18 mouse cellular contexts compared by ENCODE assay signal in genomic region chr2:64451614-64452317, GRCm38 (mm10).
DNase-seq lines count a peak whose midpoint lies in the region; ATAC-seq lines count a peak whose summit lies in the region.
"Had no signal": no experiment of that assay in that cellular context is flagged by ENCODE, and none has a peak within 500 bp of the region (broad histone marks: within the 10 kb centered on the region; RNA-seq: fewer than 3 reads in every experiment).

No protein-coding gene starts in this region.

- WGBS in embryonic facial prominence, embryonic 11.5 days: 85% methylated on average over 12 of the region's 12 CpGs
- WGBS in embryonic facial prominence, embryonic 10.5 days: 85% methylated on average over 12 of the region's 12 CpGs
- 52% methylated on average over 12 of the region's 12 CpGs for WGBS in midbrain, embryonic 13.5 days
- WGBS in midbrain, embryonic 16.5 days: 57% methylated on average over 12 of the region's 12 CpGs
- 40% methylated on average over 12 of the region's 12 CpGs for WGBS in hindbrain, embryonic 16.5 days
- 28% methylated on average over 12 of the region's 12 CpGs for WGBS in neural tube, embryonic 15.5 days

- H3K9me3 ChIP-seq in embryonic facial prominence, embryonic 11.5 days (replicated peaks; ENCODE audit: control insufficient read depth, low read length): no peaks in the 10 kb centered on the region
- H3K9me3 ChIP-seq in embryonic facial prominence, embryonic 10.5 days: no peaks in the 10 kb centered on the region
- no peaks in the 10 kb centered on the region for H3K9me3 ChIP-seq in midbrain, embryonic 13.5 days
- H3K9me3 ChIP-seq in midbrain, embryonic 16.5 days (replicated peaks; ENCODE audit: control insufficient read depth, low read length, poor library complexity, severe bottlenecking): no peaks in the 10 kb centered on the region
- no peaks in the 10 kb centered on the region for H3K9me3 ChIP-seq in hindbrain, embryonic 16.5 days (ENCODE audit: control insufficient read depth, low read length)
- no peaks in the 10 kb centered on the region for H3K9me3 ChIP-seq in neural tube, embryonic 15.5 days (replicated peaks)
- H3K9me3 ChIP-seq: embryonic facial prominence, embryonic 12.5 days; limb, embryonic 12.5 days; liver, embryonic 13.5 days; lung, embryonic 15.5 days; megakaryocyte, embryonic 14.5 days had no signal

- H3K4me1 ChIP-seq in embryonic facial prominence, embryonic 11.5 days (ENCODE audit: control insufficient read depth, insufficient read depth, low read length): no peaks in the 10 kb centered on the region
- H3K4me1 ChIP-seq in embryonic facial prominence, embryonic 10.5 days: no peaks in the 10 kb centered on the region
- H3K4me1 ChIP-seq in midbrain, embryonic 13.5 days (replicated peaks): peaks cover 15% of the 10 kb centered on the region
- H3K4me1 ChIP-seq in midbrain, embryonic 16.5 days (ENCODE audit: control insufficient read depth, insufficient read depth, low read length): no peaks in the 10 kb centered on the region; the same call in 1 of the 2 replicates
- no peaks in the 10 kb centered on the region for H3K4me1 ChIP-seq in hindbrain, embryonic 16.5 days (ENCODE audit: control insufficient read depth, insufficient read depth, low read depth, low read length)
- H3K4me1 ChIP-seq in neural tube, embryonic 15.5 days: peaks cover 9% of the 10 kb centered on the region; the same call in 1 of the 2 replicates
- H3K4me1 ChIP-seq: embryonic facial prominence, embryonic 12.5 days; limb, embryonic 12.5 days; liver, embryonic 13.5 days; lung, embryonic 15.5 days; megakaryocyte, embryonic 14.5 days had no signal

- H3K27ac ChIP-seq in embryonic facial prominence, embryonic 11.5 days (replicated peaks; ENCODE audit: low read depth, low read length): no peak overlapping the region
- H3K27ac ChIP-seq in embryonic facial prominence, embryonic 10.5 days (replicated peaks): no peak overlapping the region
- H3K27ac ChIP-seq in midbrain, embryonic 13.5 days: no peak overlapping the region
- H3K27ac ChIP-seq in midbrain, embryonic 16.5 days (ENCODE audit: low read length): no peak overlapping the region
- no peak overlapping the region for H3K27ac ChIP-seq in hindbrain, embryonic 16.5 days (ENCODE audit: low read depth, low read length)
- H3K27ac ChIP-seq in neural tube, embryonic 15.5 days (replicated peaks): no peak overlapping the region
- H3K27ac ChIP-seq: embryonic facial prominence, embryonic 12.5 days; left cerebral cortex, adult 2 months; limb, embryonic 12.5 days; liver, embryonic 13.5 days; lung, embryonic 15.5 days had no signal

- H3K36me3 ChIP-seq in embryonic facial prominence, embryonic 11.5 days (replicated peaks; ENCODE audit: control insufficient read depth, insufficient read depth, low read depth, low read length): no peaks in the 10 kb centered on the region
- no peaks in the 10 kb centered on the region for H3K36me3 ChIP-seq in embryonic facial prominence, embryonic 10.5 days (replicated peaks)
- no peaks in the 10 kb centered on the region for H3K36me3 ChIP-seq in midbrain, embryonic 13.5 days
- H3K36me3 ChIP-seq in midbrain, embryonic 16.5 days (ENCODE audit: control insufficient read depth, insufficient read depth, low read length): no peaks in the 10 kb centered on the region
- H3K36me3 ChIP-seq in hindbrain, embryonic 16.5 days (ENCODE audit: control insufficient read depth, insufficient read depth, low read length): no peaks in the 10 kb centered on the region
- no peaks in the 10 kb centered on the region for H3K36me3 ChIP-seq in neural tube, embryonic 15.5 days
- H3K36me3 ChIP-seq: embryonic facial prominence, embryonic 12.5 days; limb, embryonic 12.5 days; liver, embryonic 13.5 days; lung, embryonic 15.5 days had no signal

- H3K4me3 ChIP-seq in embryonic facial prominence, embryonic 11.5 days (ENCODE audit: low read depth, low read length): no peak overlapping the region
- no peak overlapping the region for H3K4me3 ChIP-seq in embryonic facial prominence, embryonic 10.5 days
- H3K4me3 ChIP-seq in midbrain, embryonic 13.5 days (replicated peaks): no peak overlapping the region
- no peak overlapping the region for H3K4me3 ChIP-seq in midbrain, embryonic 16.5 days (ENCODE audit: low read depth, low read length)
- H3K4me3 ChIP-seq in hindbrain, embryonic 16.5 days (ENCODE audit: low read length): no peak overlapping the region
- H3K4me3 ChIP-seq in neural tube, embryonic 15.5 days (replicated peaks): no peak overlapping the region
- H3K4me3 ChIP-seq: embryonic facial prominence, embryonic 12.5 days; left cerebral cortex, adult 2 months; limb, embryonic 12.5 days; liver, embryonic 13.5 days; lung, embryonic 15.5 days; megakaryocyte, embryonic 14.5 days had no signal

- DNase-seq in embryonic facial prominence, embryonic 11.5 days (ENCODE audit: low spot score): no peak
- no peak for DNase-seq in embryonic facial prominence, embryonic 10.5 days (ENCODE audit: low spot score)
- DNase-seq in adrenal gland, adult (ENCODE audit: inconsistent age in 2 of 2, low spot score in 1 of 2): no peak
- DNase-seq: heart, adult 18-20 months; kidney, adult 18-20 months; kidney, postnatal 25 days; liver, embryonic 13.5 days; thymus, postnatal 36 days had no signal

- peak; percentile 44 for ATAC-seq in embryonic facial prominence, embryonic 11.5 days (replicated peaks; ENCODE audit: insufficient number of reproducible peaks, low FRiP score, low TSS enrichment, low read depth)
- peak; percentile 62; the same call in 1 of the 2 replicates for ATAC-seq in midbrain, embryonic 13.5 days
- no peak for ATAC-seq in midbrain, embryonic 16.5 days
- ATAC-seq in hindbrain, embryonic 16.5 days: peak; percentile 83
- ATAC-seq in neural tube, embryonic 15.5 days (ENCODE audit: low FRiP score): peak; percentile 68
- no peak for ATAC-seq in megakaryocyte progenitor cell, adult 5-6 weeks (replicated peaks; ENCODE audit: poor library complexity)

- H3K27me3 ChIP-seq in embryonic facial prominence, embryonic 11.5 days (ENCODE audit: control insufficient read depth, insufficient read depth, low read length): no peaks in the 10 kb centered on the region
- no peaks in the 10 kb centered on the region for H3K27me3 ChIP-seq in embryonic facial prominence, embryonic 10.5 days (replicated peaks; ENCODE audit: low read depth, poor library complexity, severe bottlenecking)
- no peaks in the 10 kb centered on the region for H3K27me3 ChIP-seq in midbrain, embryonic 13.5 days
- H3K27me3 ChIP-seq in midbrain, embryonic 16.5 days (ENCODE audit: control insufficient read depth, insufficient read depth, low read depth, low read length): no peaks in the 10 kb centered on the region
- H3K27me3 ChIP-seq in hindbrain, embryonic 16.5 days (replicated peaks; ENCODE audit: control insufficient read depth, insufficient read depth, low read length): no peaks in the 10 kb centered on the region
- no peaks in the 10 kb centered on the region for H3K27me3 ChIP-seq in neural tube, embryonic 15.5 days (replicated peaks)
- H3K27me3 ChIP-seq: embryonic facial prominence, embryonic 12.5 days; limb, embryonic 12.5 days; liver, embryonic 13.5 days; lung, embryonic 15.5 days; megakaryocyte, embryonic 14.5 days had no signal

- H3K4me2 ChIP-seq in embryonic facial prominence, embryonic 11.5 days (ENCODE audit: low read depth, low read length): no peak overlapping the region
- no peak overlapping the region for H3K4me2 ChIP-seq in midbrain, embryonic 13.5 days (replicated peaks)
- no peak overlapping the region for H3K4me2 ChIP-seq in midbrain, embryonic 16.5 days (ENCODE audit: low read length)
- H3K4me2 ChIP-seq in hindbrain, embryonic 16.5 days (ENCODE audit: low read length): peak overlapping the region; percentile 17; the same call in 1 of the 2 replicates
- H3K4me2 ChIP-seq in neural tube, embryonic 15.5 days: peak overlapping the region; percentile 15; the same call in 1 of the 2 replicates
- H3K4me2 ChIP-seq: embryonic facial prominence, embryonic 12.5 days; limb, embryonic 12.5 days; liver, embryonic 13.5 days; lung, embryonic 15.5 days had no signal

- H3K9ac ChIP-seq in embryonic facial prominence, embryonic 11.5 days (replicated peaks; ENCODE audit: low read length): no peak overlapping the region
- no peak overlapping the region for H3K9ac ChIP-seq in midbrain, embryonic 13.5 days (replicated peaks)
- H3K9ac ChIP-seq in midbrain, embryonic 16.5 days (ENCODE audit: low read depth, low read length): no peak overlapping the region
- no peak overlapping the region for H3K9ac ChIP-seq in hindbrain, embryonic 16.5 days (ENCODE audit: low read depth, low read length)
- no peak overlapping the region for H3K9ac ChIP-seq in neural tube, embryonic 15.5 days (replicated peaks)
- H3K9ac ChIP-seq: embryonic facial prominence, embryonic 12.5 days; limb, embryonic 12.5 days; liver, embryonic 13.5 days; lung, embryonic 15.5 days had no signal

Comparison
In these comparisons a context has a peak if more than half of its experiments do, and no peak if none do; other contexts are left out.
1. ATAC-seq: peak in embryonic facial prominence, embryonic 11.5 days (single experiment), midbrain, embryonic 13.5 days (single experiment), hindbrain, embryonic 16.5 days (single experiment) and neural tube, embryonic 15.5 days (single experiment); none in midbrain, embryonic 16.5 days (single experiment) and megakaryocyte progenitor cell, adult 5-6 weeks (single experiment).
2. H3K4me2 ChIP-seq: peak in hindbrain, embryonic 16.5 days (single experiment) and neural tube, embryonic 15.5 days (single experiment); none in embryonic facial prominence, embryonic 11.5 days (single experiment), midbrain, embryonic 13.5 days (single experiment) and midbrain, embryonic 16.5 days (single experiment).